Mouse (Mus musculus) stomach, postnatal 0 days (tissue): ENCODE measurements at regions not wholly inside any gene's neighbourhood (a gene's known extent, or its start where the extent isn't known, plus 50 kb on each side); places are given as distances from the start of the nearest gene placed in this dataset.

Experiments used
- CTCF ChIP-seq: IDR thresholded peaks from 2 replicates; pipeline ENCODE4 v1.5.1; 2016; ENCODE audit warnings: antibody characterized with exemption, low read depth, mild to moderate bottlenecking, moderate library complexity
- EP300 ChIP-seq: optimal IDR thresholded peaks from 2 replicates; pipeline ENCODE3; 2016; ENCODE audit warnings: antibody characterized with exemption

GRCm38 (mm10) chr13:38798514-38798913 is 139.7 kb upstream of the Eef1e1 start:
- TF ChIP-seq EP300 (no peak), CTCF (no peak)
